Mouse (Mus musculus) right cerebral cortex, adult 18-20 months (tissue): ENCODE data around the gene Ntf5.
A peak's percentile ranks its signal among the peaks of the same experiment; 100 is the strongest.

Experiments used
- DNase-seq: peaks from one replicate; pipeline ENCODE4 v3.0.0; 2022; ENCODE audit warnings: mixed read lengths

The Ntf5 gene

DNA sequence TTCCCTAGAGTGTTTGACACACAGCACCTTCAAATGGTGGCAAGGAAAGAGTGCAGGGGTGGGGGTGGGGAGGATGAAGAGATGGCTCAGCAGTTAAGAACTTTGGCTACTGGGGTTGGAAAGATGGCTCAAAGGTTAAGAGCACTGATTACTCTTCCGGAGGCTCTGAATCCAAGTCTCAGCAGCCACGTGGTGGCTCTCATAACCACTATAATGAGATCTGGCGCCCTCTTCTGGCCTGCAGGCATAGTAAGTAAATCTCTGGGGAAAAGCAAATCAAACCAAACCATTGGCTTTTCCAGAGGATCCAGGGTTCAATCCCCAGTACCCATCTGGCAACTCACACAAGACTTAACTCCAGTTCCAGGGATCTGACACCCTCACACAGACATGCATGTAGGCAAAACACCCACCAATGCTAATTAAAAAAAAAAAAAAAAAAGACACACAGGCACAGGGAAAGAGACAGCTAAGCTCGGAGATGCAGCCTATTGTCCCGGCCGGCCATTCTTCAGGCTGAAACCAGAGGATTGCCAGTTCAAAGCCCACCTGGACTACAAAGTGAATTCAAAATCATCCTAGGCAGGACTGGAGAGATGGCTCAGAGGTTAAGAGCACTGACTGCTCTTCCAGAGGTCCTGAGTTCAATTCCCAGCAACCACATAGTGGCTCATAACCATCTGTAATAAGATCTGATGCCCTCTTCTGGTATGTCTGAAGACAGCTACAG, 9.8 kb upstream of the Ntf5 start:
- peak; percentile 33 for DNase-seq

GRCm38 (mm10) chr7:45405091-45406075, 8.1 kb upstream of the Ntf5 start, which contains the start of gene Kcna7:
Gene Kcna7 (plus strand): TSS chr7:45405653.
- peak; percentile 54 for DNase-seq

DNA sequence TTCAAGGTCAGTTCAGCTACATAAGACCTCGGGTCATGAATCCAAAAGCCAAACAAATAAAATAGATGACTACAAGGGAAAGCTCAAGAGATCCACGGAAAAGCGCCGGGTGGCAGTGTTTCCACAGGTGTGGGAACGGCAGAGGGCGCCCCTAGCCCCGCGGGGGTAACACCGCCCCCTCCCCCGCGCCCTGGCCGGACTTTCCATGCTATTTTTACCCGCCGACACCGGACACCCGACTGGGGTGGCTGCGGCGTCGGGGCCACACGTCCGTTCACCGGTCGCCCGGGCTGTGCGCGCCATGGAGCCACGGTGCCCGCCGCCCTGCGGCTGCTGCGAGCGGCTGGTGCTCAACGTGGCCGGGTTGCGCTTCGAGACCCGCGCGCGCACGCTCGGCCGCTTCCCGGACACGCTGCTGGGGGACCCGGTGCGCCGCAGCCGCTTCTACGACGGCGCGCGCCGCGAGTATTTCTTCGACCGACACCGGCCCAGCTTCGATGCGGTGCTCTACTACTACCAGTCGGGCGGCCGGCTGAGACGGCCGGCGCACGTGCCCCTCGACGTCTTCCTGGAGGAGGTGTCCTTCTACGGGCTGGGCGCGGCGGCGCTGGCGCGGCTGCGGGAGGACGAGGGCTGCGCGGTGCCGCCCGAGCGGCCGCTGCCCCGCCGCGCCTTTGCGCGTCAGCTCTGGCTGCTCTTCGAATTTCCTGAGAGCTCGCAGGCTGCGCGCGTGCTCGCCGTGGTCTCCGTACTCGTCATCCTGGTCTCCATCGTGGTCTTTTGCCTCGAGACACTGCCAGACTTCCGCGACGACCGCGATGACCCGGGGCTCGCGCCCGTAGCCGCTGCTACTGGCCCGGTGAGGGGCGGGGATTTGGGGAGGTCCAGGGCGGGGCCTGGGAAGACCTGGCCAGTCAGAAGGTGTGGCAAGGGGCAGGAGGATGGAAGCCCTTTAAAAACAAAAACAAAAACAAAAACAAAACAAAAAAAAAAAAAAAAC, 7.0 kb upstream of the Ntf5 start:
- DNase-seq = no peak

- DNase-seq = no peak
Measured at GRCm38 (mm10) chr7:45407836-45408235, 5.7 kb upstream of the Ntf5 start.

GRCm38 (mm10) chr7:45408351-45408750, 5.1 kb upstream of the Ntf5 start:
- no peak for DNase-seq

DNA sequence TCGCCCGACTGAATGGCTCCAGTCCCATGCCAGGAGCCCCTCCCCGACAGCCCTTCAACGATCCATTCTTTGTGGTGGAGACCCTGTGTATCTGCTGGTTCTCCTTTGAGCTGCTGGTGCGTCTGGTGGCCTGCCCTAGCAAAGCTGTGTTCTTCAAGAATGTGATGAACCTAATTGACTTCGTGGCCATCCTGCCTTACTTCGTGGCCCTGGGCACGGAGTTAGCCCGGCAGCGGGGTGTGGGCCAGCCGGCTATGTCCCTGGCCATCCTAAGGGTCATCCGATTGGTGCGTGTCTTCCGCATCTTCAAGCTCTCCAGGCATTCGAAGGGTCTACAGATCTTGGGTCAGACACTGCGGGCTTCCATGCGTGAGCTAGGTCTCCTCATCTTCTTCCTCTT, 4.5 kb upstream of the Ntf5 start:
- DNase-seq = no peak

DNA sequence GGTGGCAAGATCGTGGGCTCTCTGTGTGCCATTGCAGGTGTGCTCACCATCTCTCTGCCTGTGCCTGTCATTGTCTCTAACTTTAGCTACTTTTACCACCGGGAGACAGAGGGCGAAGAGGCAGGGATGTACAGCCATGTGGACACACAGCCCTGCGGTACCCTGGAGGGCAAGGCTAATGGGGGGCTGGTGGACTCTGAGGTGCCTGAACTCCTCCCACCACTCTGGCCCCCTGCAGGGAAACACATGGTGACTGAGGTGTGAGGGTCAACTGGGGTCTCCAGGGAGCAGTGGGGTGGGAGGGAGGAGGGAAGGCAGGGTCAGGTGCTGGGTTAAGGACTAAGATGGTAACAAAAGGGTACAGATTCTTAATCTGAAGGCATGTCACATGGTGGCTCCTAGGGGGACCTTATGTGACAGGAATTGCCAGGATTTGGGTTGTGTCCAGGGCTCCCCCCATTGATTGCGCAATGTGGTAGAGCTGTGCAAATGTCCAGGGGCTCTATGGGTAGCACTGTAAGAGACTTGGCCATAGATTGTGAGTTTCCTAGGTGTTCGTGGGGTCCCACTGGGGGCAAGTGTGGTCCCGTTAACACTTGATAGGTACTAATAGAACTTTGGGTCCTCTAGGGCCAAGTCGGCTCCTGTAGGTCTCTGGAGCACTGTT, 3.9 kb upstream of the Ntf5 start:
- no peak for DNase-seq

DNA sequence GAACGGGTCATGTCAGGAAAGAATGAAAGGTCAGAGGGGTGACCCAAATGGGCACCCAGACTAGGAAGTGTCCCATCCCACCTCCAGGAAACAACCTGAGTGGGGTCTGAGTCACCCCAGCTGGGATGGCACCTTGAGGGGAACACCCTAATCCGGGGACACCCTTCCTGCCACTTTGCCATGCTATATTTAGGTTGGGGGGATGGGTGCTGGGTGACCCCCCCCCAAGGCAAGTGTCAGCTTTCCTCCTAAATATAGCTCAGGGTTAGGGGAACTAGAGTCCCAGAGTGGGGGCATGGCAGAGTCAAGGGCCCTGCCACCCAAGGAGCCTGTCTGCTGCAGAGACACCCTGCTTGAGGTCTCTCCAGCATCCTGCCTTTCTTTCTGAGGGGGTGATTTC, 1.1 kb upstream of the Ntf5 start:
- DNase-seq = no peak

GRCm38 (mm10) chr7:45413864-45414739, 607 bp downstream of the Ntf5 start:
- DNase-seq = no peak

GRCm38 (mm10) chr7:45414740-45415224, 1.3 kb downstream of the Ntf5 start:
- DNase-seq = no peak

- DNase-seq = peak; percentile 55
Measured at GRCm38 (mm10) chr7:45415636-45416035, 2.1 kb downstream of the Ntf5 start.

- DNase-seq = no peak
Measured at GRCm38 (mm10) chr7:45417962-45418492, 4.5 kb downstream of the Ntf5 start.

GRCm38 (mm10) chr7:45419859-45420614, 6.5 kb downstream of the Ntf5 start:
- no peak for DNase-seq

DNA sequence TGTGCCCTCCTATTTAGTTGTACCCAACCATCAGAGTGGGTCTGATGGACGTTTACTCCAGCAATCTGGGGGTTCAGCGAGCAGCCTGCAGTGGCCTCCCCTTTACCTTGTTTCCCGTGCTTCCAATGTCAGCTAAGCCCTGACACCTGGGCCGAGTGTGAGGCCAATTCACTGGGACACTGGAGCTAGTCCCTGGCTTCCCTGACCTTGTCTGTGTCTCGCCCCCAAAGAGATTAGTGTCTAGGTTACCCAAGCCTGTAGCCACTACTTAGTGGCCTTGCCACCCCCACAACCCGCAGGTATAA, 7.1 kb downstream of the Ntf5 start, which contains the start of gene Lhb:
Lhb (plus strand) TSS at position 206 of the 305 bp plus-strand sequence.
- DNase-seq = no peak

DNA sequence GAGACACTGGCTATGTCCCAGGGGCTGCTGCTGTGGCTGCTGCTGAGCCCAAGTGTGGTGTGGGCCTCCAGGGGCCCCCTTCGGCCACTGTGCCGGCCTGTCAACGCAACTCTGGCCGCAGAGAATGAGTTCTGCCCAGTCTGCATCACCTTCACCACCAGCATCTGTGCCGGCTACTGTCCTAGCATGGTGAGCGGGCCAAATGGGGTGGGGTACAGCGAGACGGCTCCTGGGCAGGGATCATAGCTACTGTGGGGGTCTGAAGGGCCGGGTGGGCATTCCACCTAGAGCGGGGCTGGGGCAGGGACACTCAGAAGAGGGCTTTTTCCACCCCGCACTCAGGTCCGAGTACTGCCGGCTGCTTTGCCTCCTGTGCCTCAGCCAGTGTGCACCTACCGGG, 7.7 kb downstream of the Ntf5 start:
- no peak for DNase-seq

- DNase-seq = no peak
Measured at GRCm38 (mm10) chr7:45426556-45426955, 13.1 kb downstream of the Ntf5 start.

DNA sequence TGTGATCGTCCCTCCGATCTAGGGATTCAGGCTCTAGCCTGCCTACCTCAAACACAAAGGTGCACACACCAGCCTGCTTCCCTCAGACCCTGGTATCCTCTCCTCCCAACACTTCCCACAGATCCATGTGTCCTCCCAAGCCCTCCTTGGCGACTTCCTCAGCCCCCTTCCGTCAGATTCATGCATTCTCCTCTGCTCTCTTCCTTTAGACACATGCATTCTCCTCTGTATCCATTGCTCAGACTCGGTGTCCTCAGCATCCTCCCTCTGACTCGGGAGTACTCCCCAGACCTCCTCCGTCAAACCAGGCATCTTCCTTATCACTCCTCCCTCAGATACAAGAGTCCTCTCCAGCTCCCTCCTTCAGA, 20.3 kb downstream of the Ntf5 start:
- DNase-seq = no peak

GRCm38 (mm10) chr7:45434203-45435015, 20.9 kb downstream of the Ntf5 start, which contains the start of gene Gys1:
Gene Gys1 (plus strand): TSS chr7:45434844.
- peak; percentile 100 for DNase-seq

GRCm38 (mm10) chr7:45435038-45435437, 21.5 kb downstream of the Ntf5 start:
- no peak for DNase-seq
